Mouse (Mus musculus): Measurements from ENCODE around the gene Sowahb.
A peak's percentile ranks its signal among the peaks of the same experiment; 100 is the strongest.

Sowahb gene

GRCm38 (mm10) chr5:93044584-93045370 is at the start of gene Sowahb:
Gene Sowahb (minus strand): TSS chr5:93045022.
- DNase-seq (ENCODE audit: low spot score in 2 of 2): no peak

- peak in 1 of 2 experiments; percentile 29 for DNase-seq (ENCODE audit: low spot score in 2 of 2)
These were observed 49.1 kb upstream of the Sowahb start for GRCm38 (mm10) chr5:93093638-93094527.

GRCm38 (mm10) chr5:93092857-93093622 is 48.2 kb upstream of the Sowahb start, which contains the start of gene Sept11:
Gene Sept11 (plus strand): TSS chr5:93093437.
- peak; percentile 89 to 93 for DNase-seq (ENCODE audit: low spot score in 2 of 2)

- peak; percentile 39 to 44 for DNase-seq (ENCODE audit: low spot score in 2 of 2)
These were observed 47.4 kb upstream of the Sowahb start for GRCm38 (mm10) chr5:93092147-93092781.

GRCm38 (mm10) chr5:93091266-93091665 is 46.4 kb upstream of the Sowahb start:
- DNase-seq (ENCODE audit: low spot score in 2 of 2): no peak

- no peak for DNase-seq (ENCODE audit: low spot score in 2 of 2)
These were observed 41.1 kb upstream of the Sowahb start for GRCm38 (mm10) chr5:93085900-93086299.

- no peak for DNase-seq (ENCODE audit: low spot score in 2 of 2)
These were observed 40.3 kb upstream of the Sowahb start for GRCm38 (mm10) chr5:93085015-93085598.

- DNase-seq (ENCODE audit: low spot score in 2 of 2): no peak
These were observed 34.8 kb upstream of the Sowahb start for GRCm38 (mm10) chr5:93079596-93079995.

GRCm38 (mm10) chr5:93077661-93078323 is 33.0 kb upstream of the Sowahb start:
- DNase-seq (ENCODE audit: low spot score in 2 of 2): no peak

- DNase-seq (ENCODE audit: low spot score in 2 of 2): no peak
These were observed 16.0 kb upstream of the Sowahb start for GRCm38 (mm10) chr5:93060865-93061264.

- no peak for DNase-seq (ENCODE audit: low spot score in 2 of 2)
These were observed 9.0 kb upstream of the Sowahb start for GRCm38 (mm10) chr5:93053606-93054397.

- DNase-seq (ENCODE audit: low spot score in 2 of 2): no peak
These were observed 7.1 kb upstream of the Sowahb start for GRCm38 (mm10) chr5:93051951-93052350.

GRCm38 (mm10) chr5:93051041-93051440 is 6.2 kb upstream of the Sowahb start:
- no peak for DNase-seq (ENCODE audit: low spot score in 2 of 2)

- DNase-seq (ENCODE audit: low spot score in 2 of 2): no peak
These were observed 5.1 kb upstream of the Sowahb start for GRCm38 (mm10) chr5:93049971-93050370.

GRCm38 (mm10) chr5:93048481-93049240 is 3.8 kb upstream of the Sowahb start:
- no peak for DNase-seq (ENCODE audit: low spot score in 2 of 2)

GRCm38 (mm10) chr5:93046306-93046845 is 1.6 kb upstream of the Sowahb start:
- DNase-seq (ENCODE audit: low spot score in 2 of 2): no peak

- DNase-seq (ENCODE audit: low spot score in 2 of 2): no peak
These were observed 521 bp upstream of the Sowahb start for GRCm38 (mm10) chr5:93045371-93045714.

GRCm38 (mm10) chr5:93043688-93044583 is 886 bp downstream of the Sowahb start:
- DNase-seq (ENCODE audit: low spot score in 2 of 2): no peak
